Mouse (Mus musculus): ENCODE results near the gene Olfr94. TPM values are rescaled to one million over a fixed set of nuclear protein-coding genes. Genes with fewer than 3 reads are reported as not detected.

Gene Olfr94
- polyA plus RNA-seq (2012), result not detected in 2 replicates

GRCm38 (mm10) chr17:37200894-37201293 is at the start of gene Olfr94:
Gene Olfr94 (minus strand): TSS chr17:37200994.

GRCm38 (mm10) chr17:37237230-37237629 is 36.4 kb upstream of the Olfr94 start, which contains the start of gene Olfr97:
Gene Olfr97 (minus strand): TSS chr17:37237330.

GRCm38 (mm10) chr17:37219846-37220245 is 19.1 kb upstream of the Olfr94 start, which contains the start of gene Olfr96:
Gene Olfr96 (plus strand): TSS chr17:37220146.

GRCm38 (mm10) chr17:37213018-37213417 is 12.2 kb upstream of the Olfr94 start, which contains the start of gene Olfr95:
Gene Olfr95 (minus strand): TSS chr17:37213118.

GRCm38 (mm10) chr17:37193656-37194055 is 7.1 kb downstream of the Olfr94 start, which contains the start of gene Ubd:
Gene Ubd (plus strand): TSS chr17:37193892.

GRCm38 (mm10) chr17:37161394-37161793 is 39.4 kb downstream of the Olfr94 start, which contains the start of gene Olfr93:
Gene Olfr93 (minus strand): TSS chr17:37161494.

Other genes starting within 250 kb of the Olfr94 start
- gene Ppp1r11, start 249.3 kb downstream of the Olfr94 start, polyA plus RNA-seq (2012), result 125 and 144 TPM in 2 replicates
- 2.9 and 3.1 TPM in 2 replicates for gene Znrd1, start 242.4 kb downstream of the Olfr94 start, polyA plus RNA-seq (2012)
- 0.18 TPM in 1 of 2 replicates, not detected in the other for gene Znrd1as, start 242.4 kb downstream of the Olfr94 start, polyA plus RNA-seq (2012)
- not detected in 2 replicates for gene 2410137M14Rik, start 219.8 kb downstream of the Olfr94 start, polyA plus RNA-seq (2012)
- gene H2-M5, start 211.5 kb downstream of the Olfr94 start, polyA plus RNA-seq (2012), result 0.12 TPM in 1 of 2 replicates, not detected in the other
- gene Zfp57, start 199.8 kb downstream of the Olfr94 start, polyA plus RNA-seq (2012), result 0.46 and 0.68 TPM in 2 replicates
- not detected in 2 replicates for gene Mog, start 177.6 kb downstream of the Olfr94 start, polyA plus RNA-seq (2012)
- 35.7 and 37.7 TPM in 2 replicates for gene Gabbr1, start 155.0 kb downstream of the Olfr94 start, polyA plus RNA-seq (2012)
- gene Olfr90, start 112.5 kb downstream of the Olfr94 start, polyA plus RNA-seq (2012), result not detected in 2 replicates
- not detected in 2 replicates for gene Olfr91, start 102.7 kb downstream of the Olfr94 start, polyA plus RNA-seq (2012)
- not detected in 2 replicates for gene Olfr92, start 80.9 kb downstream of the Olfr94 start, polyA plus RNA-seq (2012)
- gene Olfr93, start 39.5 kb downstream of the Olfr94 start, polyA plus RNA-seq (2012), result not detected in 2 replicates
- not detected in 2 replicates for gene Ubd, start 7.1 kb downstream of the Olfr94 start, polyA plus RNA-seq (2012)
- 0.02 TPM in 1 of 2 replicates, not detected in the other for gene Olfr95, start 12.1 kb upstream of the Olfr94 start, polyA plus RNA-seq (2012)
- gene Olfr96, start 19.2 kb upstream of the Olfr94 start, polyA plus RNA-seq (2012), result not detected in 2 replicates
- gene Olfr97, start 36.3 kb upstream of the Olfr94 start, polyA plus RNA-seq (2012), result not detected in 2 replicates
- not detected in 2 replicates for gene Olfr98, start 62.8 kb upstream of the Olfr94 start, polyA plus RNA-seq (2012)
- 1.8 and 2.2 TPM in 2 replicates for gene H2-M3, start 69.2 kb upstream of the Olfr94 start, polyA plus RNA-seq (2012)
- not detected in 2 replicates for gene Olfr99, start 82.5 kb upstream of the Olfr94 start, polyA plus RNA-seq (2012)
- not detected in 2 replicates for gene Olfr101, start 103.3 kb upstream of the Olfr94 start, polyA plus RNA-seq (2012)
- not detected in 2 replicates for gene Olfr102, start 116.1 kb upstream of the Olfr94 start, polyA plus RNA-seq (2012)
- gene Olfr103, start 138.7 kb upstream of the Olfr94 start, polyA plus RNA-seq (2012), result not detected in 2 replicates
- not detected in 2 replicates for gene Olfr104-ps, start 158.6 kb upstream of the Olfr94 start, polyA plus RNA-seq (2012)
- 0.03 TPM in 1 of 2 replicates, not detected in the other for gene Olfr105-ps, start 178.0 kb upstream of the Olfr94 start, polyA plus RNA-seq (2012)
- gene Olfr106-ps, start 189.4 kb upstream of the Olfr94 start, polyA plus RNA-seq (2012), result not detected in 2 replicates
- not detected in 2 replicates for gene Olfr107, start 198.2 kb upstream of the Olfr94 start, polyA plus RNA-seq (2012)
- gene Olfr108, start 244.5 kb upstream of the Olfr94 start, polyA plus RNA-seq (2012), result not detected in 2 replicates

All from megakaryocyte-erythroid progenitor cell, adult 5 weeks (primary cell).